Mouse (Mus musculus) gastrocnemius, postnatal 14 days (tissue): ENCODE results near the gene Wnt2. TPM values are rescaled to one million over a fixed set of nuclear protein-coding genes. Genes with fewer than 3 reads are reported as not detected.

ENCODE experiments used
- DNase-seq: peaks from one replicate; pipeline ENCODE4 v3.0.0; 2021; ENCODE audit warnings: mixed read lengths
- intact Hi-C: fragments of 180-260 bp; cut with DNase I; formaldehyde crosslinking; loops from one replicate; pipeline ENCODE4 v1.15.1; 2025; ENCODE audit warnings: low total_unique reads
- total RNA-seq, 2 experiments: library from RNA; stranded (reverse); gene quantifications; 2 replicates each; pipeline ENCODE4 v1.2.3; 2021

Wnt2 gene
- total RNA-seq, 2 experiments from 2014 or later: 0.44 to 0.88 TPM

DNA sequence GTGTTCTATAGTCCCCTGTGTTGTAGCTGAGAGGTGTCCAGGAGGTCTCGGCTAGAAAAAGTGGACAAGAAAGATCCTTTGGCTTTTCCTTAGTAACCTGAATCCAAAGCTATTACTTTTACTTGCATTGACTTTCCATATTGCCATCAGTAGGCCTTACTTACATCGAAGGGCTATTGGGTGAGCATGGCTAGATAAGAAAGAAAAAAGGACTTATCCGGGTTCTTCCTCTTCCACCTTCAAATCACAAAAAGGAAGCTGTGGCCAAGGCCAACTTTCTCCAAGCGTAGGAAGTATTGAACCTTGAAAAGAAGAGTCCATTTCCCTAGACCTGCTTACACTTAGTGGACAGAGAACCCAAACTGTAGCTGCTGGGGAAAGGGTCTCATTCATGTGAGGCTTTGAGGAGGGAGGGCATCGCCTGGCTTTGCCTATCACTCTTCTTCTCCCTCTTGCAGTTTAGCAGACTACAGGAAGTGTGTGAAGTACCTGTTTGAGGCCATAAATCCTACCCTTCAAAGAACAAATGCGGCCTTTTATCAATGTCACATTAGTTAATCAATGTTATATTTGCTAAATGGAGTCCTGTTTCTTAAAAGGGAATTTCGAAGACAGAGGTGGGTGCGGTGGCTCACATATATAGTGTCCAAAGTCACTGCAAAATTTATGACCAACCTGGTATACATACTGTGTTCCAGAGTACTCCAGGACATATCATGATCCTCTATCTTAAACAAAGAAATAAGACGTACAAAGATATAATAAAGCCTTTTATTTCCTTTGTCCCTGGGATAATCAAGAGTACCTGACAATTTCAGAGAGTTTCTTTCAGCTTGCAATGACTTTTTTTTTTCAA, 40.0 kb downstream of the Wnt2 start:
- intact Hi-C loops: no loop called here
- DNase-seq: no peak

DNA sequence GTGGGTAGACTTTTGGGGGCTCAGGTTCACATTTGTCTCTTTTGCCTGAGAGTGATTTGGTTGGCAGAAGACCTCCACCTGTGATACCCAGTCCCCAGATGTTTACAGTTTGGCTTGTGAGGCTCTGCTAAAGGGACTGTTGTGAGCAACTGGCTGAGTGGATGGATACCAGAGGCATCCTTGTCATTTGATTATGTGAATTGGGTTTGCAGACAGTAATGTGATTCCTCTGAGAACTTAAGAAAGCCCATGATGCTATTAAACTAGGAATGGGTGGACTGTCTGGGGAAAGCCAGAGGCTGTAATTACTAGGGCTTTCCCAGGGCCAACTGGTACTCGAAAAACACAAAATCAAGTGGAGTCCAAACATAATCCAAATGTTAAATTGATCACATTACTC, 51.0 kb downstream of the Wnt2 start:
- intact Hi-C loops: no loop called here
- no peak for DNase-seq

DNA sequence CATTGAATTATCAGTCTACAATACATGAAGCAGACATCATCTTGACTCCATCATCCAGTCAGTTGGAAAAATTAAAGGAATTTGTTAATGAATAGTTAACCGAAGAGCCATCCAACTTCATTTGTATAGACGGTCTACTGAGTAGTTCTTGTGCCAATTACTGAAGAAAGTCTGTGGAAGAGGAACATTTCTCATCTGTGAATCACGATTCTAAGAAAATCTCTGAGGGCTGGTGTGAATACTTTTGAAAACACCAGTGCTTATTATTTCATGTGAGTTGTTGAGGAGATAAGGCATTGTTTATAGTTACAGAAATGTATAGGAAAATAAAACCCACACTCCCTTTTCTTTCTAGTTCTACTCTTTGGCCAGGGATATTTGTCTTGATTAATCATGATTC, 51.5 kb downstream of the Wnt2 start:
- DNase-seq: no peak
- intact Hi-C loops: no loop called here

DNA sequence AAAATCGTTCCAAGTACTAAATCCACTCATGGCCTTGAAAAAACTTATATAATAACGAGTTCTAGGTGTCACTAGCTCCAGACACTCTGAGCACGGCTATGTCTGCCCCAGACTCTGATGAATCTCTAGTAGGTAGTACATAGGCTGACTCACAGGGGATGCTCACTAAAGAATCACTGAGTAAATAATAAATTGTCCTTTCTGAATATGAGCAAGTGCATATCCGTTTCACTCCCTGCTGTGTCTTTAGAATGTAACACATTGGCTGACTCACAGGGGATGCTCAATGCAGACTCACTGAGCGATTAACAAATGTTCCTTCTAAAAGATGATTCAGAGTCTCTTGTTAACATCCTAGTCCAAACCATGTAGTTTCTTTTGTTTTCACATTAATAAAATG, 52.1 kb downstream of the Wnt2 start:
- intact Hi-C loops: no loop called here
- DNase-seq: no peak

DNA sequence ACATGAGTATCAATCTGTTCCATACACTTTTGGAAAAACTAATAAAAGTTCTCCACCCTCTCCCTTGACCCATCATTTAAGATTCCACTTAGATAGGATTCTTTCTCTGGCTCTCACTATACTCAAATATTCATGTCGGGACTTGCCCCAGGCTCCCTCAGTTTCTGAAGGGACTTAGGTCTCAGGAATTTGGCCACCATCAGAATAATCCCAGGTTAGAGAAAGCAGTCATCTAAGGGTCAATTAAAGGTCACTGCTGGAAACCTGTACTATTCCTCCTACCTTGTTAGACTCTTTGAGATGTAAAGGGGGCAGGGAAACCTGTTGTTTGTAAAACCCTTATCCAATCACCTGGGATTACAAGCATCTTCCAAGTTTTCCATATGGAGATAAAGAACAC, 53.2 kb downstream of the Wnt2 start:
- intact Hi-C loops: no loop called here
- no peak for DNase-seq

DNA sequence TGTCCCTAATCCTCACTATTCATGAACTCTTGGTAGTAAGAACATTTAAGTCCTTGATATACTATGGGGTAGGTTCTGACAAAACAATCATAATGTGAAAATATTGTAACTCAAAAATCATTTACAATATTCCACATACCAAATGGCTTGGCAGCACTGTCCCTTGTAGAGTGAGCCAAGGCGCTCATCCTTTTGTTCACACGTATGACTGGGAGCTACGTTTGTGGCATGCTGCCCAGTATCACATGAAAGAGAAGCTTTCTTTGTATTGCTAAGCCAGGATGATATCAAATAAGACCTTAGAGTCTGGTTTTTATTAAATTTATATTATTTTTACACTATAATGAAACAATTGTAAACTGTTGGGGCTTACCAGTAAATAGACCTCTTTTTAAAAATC, 56.0 kb downstream of the Wnt2 start:
- no peak for DNase-seq
- intact Hi-C loops: no loop called here

DNA sequence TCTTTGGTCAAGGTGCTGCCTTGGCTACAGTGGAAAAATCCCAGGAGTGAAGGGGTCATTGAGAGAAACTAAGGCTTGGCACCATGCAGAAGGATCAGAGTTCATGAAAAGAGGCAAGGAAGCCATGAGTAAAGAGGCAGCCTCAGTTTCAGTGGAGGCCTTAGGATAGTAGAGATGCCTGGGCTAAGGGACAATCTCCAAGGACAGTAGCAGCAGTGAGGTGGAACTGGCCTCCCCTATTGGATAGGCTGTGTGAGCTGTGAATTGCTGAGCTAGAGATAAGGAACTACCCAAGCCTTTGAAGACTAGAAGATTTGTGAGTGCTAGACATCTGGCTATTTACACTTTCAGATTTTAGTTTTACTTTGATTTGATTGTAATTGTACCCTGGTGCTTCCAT, 59.0 kb downstream of the Wnt2 start:
- no peak for DNase-seq
- intact Hi-C loops: no loop called here

DNA sequence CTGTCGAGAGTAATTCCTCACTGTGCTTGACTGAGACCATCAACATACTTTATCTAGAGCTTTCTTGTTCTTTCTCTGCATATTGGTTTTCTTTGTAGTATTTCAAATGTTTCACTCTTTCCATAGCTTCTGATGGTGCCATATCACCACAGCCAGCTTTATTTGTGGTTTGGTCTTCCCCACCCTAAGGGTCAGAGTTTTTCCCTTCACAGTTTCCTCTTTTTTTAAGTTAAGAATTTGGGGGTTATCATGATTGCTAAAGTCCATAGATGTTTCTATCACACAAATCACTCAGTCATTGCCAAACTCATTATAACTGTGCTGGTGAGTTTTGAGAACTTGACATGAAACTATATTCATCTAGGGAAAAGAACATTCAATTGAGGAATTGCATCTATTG, 60.6 kb downstream of the Wnt2 start:
- no peak for DNase-seq
- intact Hi-C loops: no loop called here

DNA sequence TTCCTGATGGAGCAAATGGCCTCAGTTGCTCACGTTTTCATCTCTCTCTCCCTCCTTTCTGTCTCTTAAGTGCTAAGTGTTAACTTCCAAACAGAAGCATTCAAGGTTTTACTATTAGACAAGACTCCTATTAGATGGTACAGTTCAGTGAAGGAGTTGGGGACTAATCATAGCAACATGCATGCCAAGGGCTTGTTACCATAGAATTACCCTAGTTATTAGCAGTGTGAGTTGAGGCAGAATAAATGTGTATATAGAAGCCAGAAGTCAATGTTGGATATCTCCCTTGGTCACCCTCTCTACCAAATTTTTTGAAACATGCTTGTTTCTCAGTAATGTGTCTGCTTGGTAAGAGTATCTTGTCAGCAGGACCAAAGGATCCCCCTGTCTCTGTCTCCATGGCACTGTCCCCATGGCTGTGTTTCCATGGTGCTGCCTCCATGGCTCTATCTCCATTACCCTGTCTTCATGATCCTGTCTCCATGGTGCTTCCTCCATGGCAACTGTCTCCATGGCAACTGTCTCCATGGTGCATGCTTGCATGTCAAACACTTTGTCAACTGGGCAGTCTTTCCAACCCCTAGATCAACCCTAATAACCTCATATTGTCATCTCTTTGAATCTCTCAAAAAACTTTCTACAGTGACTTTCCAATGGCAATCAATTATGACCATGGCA, 61.8 kb downstream of the Wnt2 start:
- intact Hi-C loops: no loop called here
- no peak for DNase-seq

DNA sequence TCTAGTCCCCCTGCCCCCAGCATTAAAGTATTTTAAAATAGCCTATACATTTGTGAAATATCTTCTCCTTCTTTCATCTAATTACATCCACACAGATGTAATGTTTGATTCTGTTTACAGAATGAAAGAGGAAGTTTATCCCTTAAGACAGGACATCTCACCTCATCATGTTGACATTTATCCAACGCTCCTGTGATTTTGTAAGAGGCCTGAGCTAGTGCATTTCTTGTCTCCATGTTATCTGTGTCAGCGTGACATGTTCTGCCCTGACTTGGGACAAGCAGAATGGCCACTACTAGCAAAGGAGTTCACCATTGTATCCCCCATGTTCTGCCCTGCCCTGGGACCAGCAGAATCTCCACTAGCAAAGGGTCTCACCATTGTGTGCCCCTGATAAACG, 66.9 kb downstream of the Wnt2 start:
- intact Hi-C loops: no loop called here

DNA sequence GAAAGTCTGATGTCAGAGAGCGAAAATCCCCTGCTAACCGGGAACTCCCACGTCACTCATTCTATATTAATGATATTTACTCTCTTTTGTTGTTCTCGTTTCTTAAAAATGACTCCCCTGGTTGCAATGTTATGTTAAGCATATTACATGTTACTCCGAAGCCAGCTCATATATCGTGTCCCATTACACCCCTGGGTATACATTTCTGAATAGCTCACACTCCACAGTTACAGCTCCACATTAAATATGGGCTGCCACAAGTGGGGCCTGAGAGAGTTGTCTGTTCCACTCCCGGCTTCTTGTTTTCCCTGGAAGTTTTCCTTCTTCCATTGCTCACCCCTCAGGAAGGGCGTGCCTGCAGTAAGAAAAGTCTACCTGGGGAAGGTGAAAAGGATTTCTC, 78.6 kb downstream of the Wnt2 start:
- intact Hi-C loops: no loop called here
- DNase-seq: no peak

More for the DNA sequence above, 66.9 kb downstream of the Wnt2 start:
- no peak for DNase-seq

DNA sequence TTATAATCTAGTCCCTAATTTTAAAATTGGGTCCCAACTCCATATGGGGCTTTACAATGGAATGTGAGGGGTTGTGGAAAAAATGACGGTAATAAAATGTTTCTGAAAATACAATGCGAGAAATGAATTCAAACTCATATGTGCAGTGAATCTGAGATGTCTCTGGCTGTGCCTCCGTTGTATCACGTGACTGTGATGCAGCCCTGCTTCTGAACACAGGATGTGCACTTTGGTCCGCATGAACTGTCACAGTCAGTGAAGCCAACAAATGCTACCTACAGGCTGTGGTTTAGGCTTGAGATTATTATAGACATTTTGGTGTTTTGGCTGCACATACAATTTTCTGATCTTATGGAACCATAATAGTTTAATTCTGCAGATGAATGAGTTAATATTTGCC, 81.3 kb downstream of the Wnt2 start:
- intact Hi-C loops: no loop called here
- DNase-seq: no peak

DNA sequence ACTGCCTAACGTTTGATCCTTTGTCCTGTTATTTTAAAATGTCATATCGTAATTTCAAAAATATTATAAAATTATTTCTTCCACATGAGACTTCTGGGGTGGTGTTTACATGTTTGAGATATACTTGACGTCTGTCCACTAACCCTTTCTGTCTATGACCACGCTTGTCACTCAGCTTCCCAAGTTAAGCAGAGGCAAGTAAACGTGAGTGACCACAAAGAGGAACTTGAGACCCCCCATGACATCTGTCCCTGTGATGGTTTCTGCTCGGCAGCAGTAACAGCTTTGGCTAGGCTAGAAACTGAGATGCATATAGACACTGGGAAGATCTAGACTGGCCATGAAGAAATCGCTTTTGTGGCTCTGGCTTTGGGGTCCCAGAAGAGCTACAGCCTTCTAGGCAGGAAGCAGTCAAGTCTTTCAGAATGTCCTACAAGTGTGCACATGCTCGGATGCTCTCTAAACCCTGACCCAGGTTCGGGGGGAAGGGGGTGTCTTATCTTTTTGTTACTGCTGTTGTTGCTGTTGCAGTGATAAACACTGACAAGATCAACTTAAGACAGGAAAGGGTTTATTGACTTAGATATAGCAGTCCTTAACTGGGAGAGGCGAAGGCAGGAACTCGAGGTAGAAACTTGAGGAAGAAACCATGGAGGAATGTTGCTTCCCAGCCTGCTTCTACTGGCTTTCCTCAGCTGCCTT, 83.1 kb downstream of the Wnt2 start:
- no peak for DNase-seq
- intact Hi-C loops: no loop called here

DNA sequence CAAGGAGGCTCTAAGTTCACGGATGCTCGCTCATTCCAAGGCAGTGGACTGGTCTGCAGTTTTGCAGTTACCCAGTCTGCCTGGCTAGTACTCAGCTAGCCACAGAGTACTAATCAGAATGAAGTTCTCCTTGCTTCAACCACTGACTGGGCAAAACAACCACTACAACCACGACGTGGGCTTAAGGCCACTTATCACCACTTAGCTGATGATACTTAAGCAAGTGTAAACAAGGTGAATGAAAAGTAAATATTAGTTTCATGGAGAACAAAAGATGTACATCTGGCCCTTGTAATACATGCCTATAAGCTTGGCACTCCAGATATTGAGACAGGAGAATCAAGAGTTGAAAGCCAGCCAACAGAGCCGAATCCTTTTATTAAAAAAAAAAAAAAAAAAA, 83.9 kb downstream of the Wnt2 start:
- intact Hi-C loops: no loop called here
- no peak for DNase-seq

DNA sequence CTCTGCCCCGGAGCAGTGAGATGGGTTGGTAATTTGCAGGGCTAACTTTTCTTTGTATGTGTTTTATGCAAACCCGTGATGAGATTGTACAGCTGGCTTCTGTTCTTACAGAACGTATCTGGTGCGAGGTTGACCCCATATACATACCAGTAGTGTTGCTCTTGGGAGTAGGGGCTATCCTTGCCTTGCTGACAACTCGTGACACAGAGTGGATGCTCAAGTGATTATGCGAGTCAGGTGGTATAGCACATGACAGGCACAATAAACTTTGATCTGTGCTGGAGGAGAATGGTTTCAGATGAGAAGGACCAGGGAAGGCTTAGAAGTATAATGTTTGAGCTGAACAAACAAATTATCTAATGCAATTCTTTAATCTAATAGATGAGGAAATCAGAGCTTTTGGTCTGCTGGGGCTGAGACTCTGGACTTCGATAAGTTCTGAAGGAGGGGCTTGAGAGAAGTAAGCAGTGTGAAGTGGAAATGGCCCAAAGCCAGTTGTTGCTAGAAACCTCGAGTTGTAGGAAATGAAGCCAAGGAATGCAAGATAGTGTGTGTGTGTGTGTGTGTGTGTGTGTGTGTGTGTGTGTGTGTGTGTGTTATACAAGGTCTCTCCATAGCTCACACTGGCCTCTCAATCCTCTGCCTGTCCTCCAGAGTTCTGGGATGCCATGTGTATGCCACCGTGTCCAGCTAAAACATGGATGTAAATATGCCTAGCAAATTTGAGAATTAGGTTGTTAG, 86.3 kb downstream of the Wnt2 start:
- no peak for DNase-seq
- intact Hi-C loops: no loop called here

DNA sequence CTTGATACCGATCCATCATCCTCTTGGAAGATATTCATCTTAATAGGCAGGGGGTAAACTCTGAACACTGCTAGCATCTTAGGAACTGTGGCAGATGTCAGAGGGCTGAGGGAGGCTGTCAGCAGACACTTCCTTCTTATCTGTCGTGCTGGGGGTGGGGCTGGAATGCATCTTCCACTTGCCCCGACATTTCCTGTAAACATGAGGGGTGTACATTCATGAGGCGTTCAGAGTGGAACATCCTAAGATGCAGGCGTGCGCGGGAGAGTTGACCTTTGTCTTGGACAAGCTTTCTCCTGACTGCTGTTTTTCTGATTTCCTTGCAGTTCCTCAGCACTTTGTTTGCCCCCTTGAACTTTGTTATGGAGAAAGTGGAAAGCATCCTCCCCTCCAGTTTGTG, 88.0 kb downstream of the Wnt2 start:
- DNase-seq: no peak
- intact Hi-C loops: no loop called here

DNA sequence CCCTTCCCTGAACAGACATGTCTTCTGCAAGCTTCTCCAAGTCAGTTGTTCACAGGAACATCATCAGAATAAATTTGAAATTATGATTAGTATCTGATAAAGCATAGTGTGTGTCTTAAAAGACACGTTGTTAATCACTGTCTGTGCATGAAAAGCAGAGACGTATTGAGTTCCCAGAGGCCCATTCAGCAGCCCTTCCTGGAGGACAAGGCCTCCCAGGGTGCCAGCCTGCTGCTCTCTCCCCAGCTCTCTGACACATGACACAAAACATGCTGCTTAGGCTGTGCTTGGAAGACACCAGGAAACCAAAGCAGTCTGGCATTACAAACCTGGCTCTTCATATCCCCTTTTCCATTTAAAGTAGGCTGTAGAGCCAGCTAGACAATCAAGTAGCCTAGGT, 88.5 kb downstream of the Wnt2 start:
- DNase-seq: no peak
- intact Hi-C loops: no loop called here
